Mouse (Mus musculus) limb, embryonic 11.5 days (tissue): Measurements from ENCODE around the gene Nav3. TPM values are rescaled to one million over a fixed set of nuclear protein-coding genes. Genes with fewer than 3 reads are reported as not detected.
"Not testable (repeated sequence)": the region's sequence is repeated elsewhere in the genome, so short reads cannot be mapped to it uniquely, and the experiment has no call there.

ENCODE experiments used
- ATAC-seq: fragments of 200-750 bp; cut with Nextera tagmentation; 2 replicates; pipeline ENCODE4 v1.8.0; 2017; ENCODE audit warnings: low read depth; ENCODE audit not compliant: insufficient number of reproducible peaks, low FRiP score, low TSS enrichment
- DNase-seq: peaks from one replicate; pipeline ENCODE4 v3.0.0-alpha.2; 2015; ENCODE audit warnings: low spot score
- H3K27ac ChIP-seq: fragments of 300-500 bp; sonication (generic); replicated peaks from 2 replicates; pipeline ENCODE4 v1.5.1; 2014; ENCODE audit warnings: low read depth, mild to moderate bottlenecking, low read length
- H3K27me3 ChIP-seq: fragments of 300-500 bp; sonication (generic); 2 replicates; pipeline ENCODE4 v1.6.1; 2014; ENCODE audit warnings: mild to moderate bottlenecking, low read length, mixed read lengths; ENCODE audit not compliant: control insufficient read depth, insufficient read depth
- H3K36me3 ChIP-seq: fragments of 300-500 bp; sonication (generic); 2 replicates; pipeline ENCODE4 v1.6.1; 2014; ENCODE audit warnings: mild to moderate bottlenecking, low read length, moderate library complexity, mixed read lengths; ENCODE audit not compliant: control insufficient read depth, insufficient read depth
- H3K4me1 ChIP-seq: fragments of 300-500 bp; sonication (generic); 2 replicates; pipeline ENCODE4 v1.6.1; 2014; ENCODE audit warnings: low read length, mixed read lengths; ENCODE audit not compliant: control insufficient read depth, insufficient read depth
- H3K4me2 ChIP-seq: fragments of 300-500 bp; sonication (generic); 2 replicates; pipeline ENCODE4 v1.6.1; 2014; ENCODE audit warnings: low read depth, mild to moderate bottlenecking, moderate library complexity; ENCODE audit not compliant: severe bottlenecking
- H3K4me3 ChIP-seq: fragments of 300-500 bp; sonication (generic); 2 replicates; pipeline ENCODE4 v1.5.1; 2014; ENCODE audit warnings: low read depth, low read length
- H3K9ac ChIP-seq: fragments of 300-500 bp; sonication (generic); 2 replicates; pipeline ENCODE4 v1.6.1; 2014; ENCODE audit warnings: mild to moderate bottlenecking, low read length
- H3K9me3 ChIP-seq: fragments of 300-500 bp; sonication (generic); 2 replicates; pipeline ENCODE4 v1.6.1; 2016; ENCODE audit warnings: low read length; ENCODE audit not compliant: control insufficient read depth
- WGBS: fragments of 180-500 bp; shearing (Covaris S2); extraction: QIAGEN DNeasy Blood & Tissue Kit; methylation state at CpG from one replicate; pipeline ENCODE4 v1.1.7; 2014; 5-methylcytosine and 5-hydroxymethylcytosine counted together
- polyA plus RNA-seq: library from polyadenylated mRNA; unstranded; fragments of >200 nt; fragmentation: Nextera tagmentation; extraction: Ambion mirVana; gene quantifications from 2 replicates; pipeline ENCODE4 v1.2.1, GENCODE M21; 2014

Nav3 gene
- polyA plus RNA-seq, 1 experiment from 2014 or later: 1.8 TPM

GRCm38 (mm10) chr10:110034582-110035099 lies 421.4 kb downstream of the Nav3 start:
- WGBS: 75% methylated on average over 7 of the region's 7 CpGs
- H3K27ac ChIP-seq: no peak overlapping the region
- no peak overlapping the region for H3K4me2 ChIP-seq
- H3K4me3 ChIP-seq: no peak overlapping the region
- peak; percentile 60 for ATAC-seq
- no peaks in the 10 kb centered on the region for H3K4me1 ChIP-seq
- H3K9ac ChIP-seq: no peak overlapping the region
- DNase-seq: no peak
- no peaks in the 10 kb centered on the region for H3K9me3 ChIP-seq
- H3K27me3 ChIP-seq: no peaks in the 10 kb centered on the region
- no peaks in the 10 kb centered on the region for H3K36me3 ChIP-seq

- not testable (repeated sequence) for ATAC-seq, H3K27ac ChIP-seq, H3K9ac ChIP-seq, H3K9me3 ChIP-seq, H3K4me2 ChIP-seq, H3K27me3 ChIP-seq, H3K4me1 ChIP-seq, H3K36me3 ChIP-seq, DNase-seq, H3K4me3 ChIP-seq
- 88% methylated on average over 2 of the region's 2 CpGs for WGBS
Observed at GRCm38 (mm10) chr10:110024897-110025296, 431.1 kb downstream of the Nav3 start.

GRCm38 (mm10) chr10:110022100-110022499 lies 433.9 kb downstream of the Nav3 start:
- Histone ChIP-seq H3K4me1 (no peaks in the 10 kb centered on the region), H3K9me3 (no peaks in the 10 kb centered on the region), H3K27me3 (no peaks in the 10 kb centered on the region), H3K4me2 (no peak overlapping the region), H3K36me3 (no peaks in the 10 kb centered on the region), H3K4me3 (no peak overlapping the region), H3K9ac (no peak overlapping the region), H3K27ac (no peak overlapping the region)
- ATAC-seq (no peak), DNase-seq (no peak)
- WGBS: 67% methylated on average over 3 of the region's 3 CpGs

GRCm38 (mm10) chr10:110019266-110019866 lies 436.6 kb downstream of the Nav3 start:
- ATAC-seq (no peak), DNase-seq (no peak)
- Histone ChIP-seq H3K27ac (no peak overlapping the region), H3K4me3 (no peak overlapping the region), H3K9me3 (no peaks in the 10 kb centered on the region), H3K27me3 (no peaks in the 10 kb centered on the region), H3K9ac (no peak overlapping the region), H3K36me3 (no peaks in the 10 kb centered on the region), H3K4me1 (no peaks in the 10 kb centered on the region), H3K4me2 (no peak overlapping the region)
- WGBS: 79% methylated on average over 4 of the region's 4 CpGs

DNA sequence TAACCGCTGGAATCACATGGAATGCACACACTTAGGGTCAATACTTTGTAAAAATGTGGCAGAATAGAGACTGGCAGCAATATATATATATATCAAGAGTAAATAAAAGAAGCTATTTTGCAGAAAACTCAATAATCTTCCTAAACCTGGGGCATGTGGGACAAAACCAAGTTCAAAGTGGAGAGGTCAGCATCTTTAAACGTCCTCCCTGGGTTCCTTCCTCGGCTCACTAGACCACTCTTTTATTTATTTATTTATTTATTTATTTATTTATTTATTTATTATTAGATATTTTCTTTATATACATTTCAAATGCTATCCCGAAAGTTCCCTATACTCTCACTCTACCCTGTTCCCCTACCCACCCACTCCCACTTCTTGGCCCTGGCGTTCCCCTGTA lies 454.7 kb downstream of the Nav3 start:
- not testable (repeated sequence) for H3K4me1 ChIP-seq, H3K9me3 ChIP-seq, H3K27ac ChIP-seq, DNase-seq, H3K36me3 ChIP-seq, H3K4me2 ChIP-seq, H3K4me3 ChIP-seq, H3K27me3 ChIP-seq, H3K9ac ChIP-seq
- WGBS: 73% methylated on average over 5 of the region's 5 CpGs
- ATAC-seq: peak; percentile 21; the same call in 1 of the 2 replicates

- Histone ChIP-seq H3K4me1 (no peaks in the 10 kb centered on the region), H3K27me3 (no peaks in the 10 kb centered on the region), H3K9me3 (no peaks in the 10 kb centered on the region), H3K4me2 (no peak overlapping the region), H3K36me3 (no peaks in the 10 kb centered on the region), H3K27ac (no peak overlapping the region), H3K4me3 (no peak overlapping the region), H3K9ac (no peak overlapping the region)
- DNase-seq (peak; percentile 37), ATAC-seq (peak; percentile 44; the same call in 1 of the 2 replicates)
- WGBS: 23% methylated on average over 3 of the region's 3 CpGs
Observed at GRCm38 (mm10) chr10:110000755-110001247, 455.2 kb downstream of the Nav3 start.

DNA sequence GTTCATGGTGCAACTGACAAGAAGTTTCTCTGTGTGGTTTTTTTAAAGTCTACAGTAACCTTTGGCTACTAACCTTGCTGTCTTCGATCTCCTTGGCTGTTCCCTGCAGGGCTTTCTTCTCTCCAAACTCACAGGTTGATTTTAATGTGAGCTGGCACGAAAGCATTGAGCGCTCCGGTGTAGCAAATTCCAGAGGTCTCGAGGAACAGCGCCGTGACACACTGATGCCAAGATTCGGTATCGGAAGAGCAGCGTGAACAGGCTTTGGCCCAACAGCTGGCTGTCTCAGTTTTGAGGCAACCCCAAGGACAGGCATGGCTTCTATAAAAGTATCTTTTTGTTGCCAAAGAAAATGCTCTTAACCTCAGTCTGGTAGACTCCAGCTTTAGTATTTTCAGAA lies 456.1 kb downstream of the Nav3 start:
- H3K36me3 ChIP-seq: no peaks in the 10 kb centered on the region
- H3K9me3 ChIP-seq: no peaks in the 10 kb centered on the region
- no peak overlapping the region for H3K27ac ChIP-seq
- no peak overlapping the region for H3K4me3 ChIP-seq
- H3K27me3 ChIP-seq: no peaks in the 10 kb centered on the region
- no peak for DNase-seq
- WGBS: 80% methylated on average over 10 of the region's 10 CpGs
- no peak overlapping the region for H3K9ac ChIP-seq
- H3K4me1 ChIP-seq: no peaks in the 10 kb centered on the region
- no peak overlapping the region for H3K4me2 ChIP-seq
- no peak for ATAC-seq

DNA sequence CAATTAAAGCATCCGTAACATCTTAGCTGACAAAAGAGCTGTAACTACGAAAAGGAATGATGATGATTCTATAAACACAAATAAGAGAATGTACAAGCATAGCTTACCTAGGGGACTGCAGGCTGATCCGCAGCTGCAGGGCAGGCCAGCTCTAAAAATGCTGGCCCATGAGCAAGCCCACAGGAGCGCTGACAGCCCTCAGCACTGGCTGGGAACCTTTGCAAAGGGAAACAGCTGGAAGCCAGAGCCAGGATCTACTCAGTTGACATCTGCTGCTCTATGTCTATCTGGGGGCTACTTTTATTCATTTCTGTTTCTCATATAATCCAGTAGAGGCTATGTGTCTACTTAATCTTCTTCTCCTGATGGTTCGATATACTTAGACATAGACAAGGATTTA lies 461.7 kb downstream of the Nav3 start:
- Histone ChIP-seq H3K4me1 (no peaks in the 10 kb centered on the region), H3K4me3 (no peak overlapping the region), H3K9me3 (no peaks in the 10 kb centered on the region), H3K27ac (no peak overlapping the region), H3K9ac (no peak overlapping the region), H3K4me2 (no peak overlapping the region), H3K36me3 (no peaks in the 10 kb centered on the region), H3K27me3 (no peaks in the 10 kb centered on the region)
- 83% methylated on average over 5 of the region's 5 CpGs for WGBS
- DNase-seq (no peak), ATAC-seq (no peak)
